In genomic region chr13:23849299-23849698, GRCm38 (mm10) we compare ENCODE assay signal across 26 mouse cellular contexts. TPM values are rescaled to one million over a fixed set of nuclear protein-coding genes. Genes with fewer than 3 reads are reported as not detected.
A peak's percentile ranks its signal among the peaks of the same experiment; 100 is the strongest.
DNase-seq lines count a peak whose midpoint lies in the region; ATAC-seq and TF ChIP-seq lines count a peak whose summit lies in the region.
"Had no signal": no experiment of that assay in that cellular context is flagged by ENCODE, and none has a peak within 500 bp of the region (broad histone marks: within the 10 kb centered on the region; RNA-seq: fewer than 3 reads in every experiment).

No protein-coding gene starts in this region.

- no peak for ATAC-seq in forebrain, embryonic 14.5 days
- ATAC-seq in forebrain, postnatal 0 days, result no peak
- no peak for ATAC-seq in liver, embryonic 16.5 days (ENCODE audit: low read depth)
- ATAC-seq in liver, embryonic 11.5 days (replicated peaks; ENCODE audit: low FRiP score), result no peak
- ATAC-seq: CD4-positive, CD25-positive, alpha-beta regulatory T cell, adult 4 months; hindbrain, embryonic 16.5 days had no signal

- H3K9me3 ChIP-seq in forebrain, embryonic 14.5 days (replicated peaks; ENCODE audit: control insufficient read depth, low read length), result no peaks in the 10 kb centered on the region
- no peaks in the 10 kb centered on the region for H3K9me3 ChIP-seq in forebrain, postnatal 0 days (ENCODE audit: low read length)
- H3K9me3 ChIP-seq in liver, embryonic 16.5 days (replicated peaks; ENCODE audit: control insufficient read depth, low read length), result no peaks in the 10 kb centered on the region
- no peaks in the 10 kb centered on the region for H3K9me3 ChIP-seq in liver, embryonic 11.5 days (ENCODE audit: control insufficient read depth, low read length)
- H3K9me3 ChIP-seq: embryonic facial prominence, embryonic 13.5 days; forebrain, embryonic 12.5 days; G1E; heart, embryonic 13.5 days; hindbrain, embryonic 12.5 days had no signal

- H3K27me3 ChIP-seq in forebrain, embryonic 14.5 days (replicated peaks; ENCODE audit: control insufficient read depth, insufficient read depth, low read length), result no peaks in the 10 kb centered on the region
- H3K27me3 ChIP-seq in forebrain, postnatal 0 days (ENCODE audit: insufficient read depth, low read length), result no peaks in the 10 kb centered on the region
- no peaks in the 10 kb centered on the region for H3K27me3 ChIP-seq in liver, embryonic 16.5 days (ENCODE audit: control insufficient read depth, insufficient read depth, low read depth, low read length)
- no peaks in the 10 kb centered on the region for H3K27me3 ChIP-seq in liver, embryonic 11.5 days (replicated peaks; ENCODE audit: control insufficient read depth, insufficient read depth, low read length)
- H3K27me3 ChIP-seq: embryonic facial prominence, embryonic 13.5 days; forebrain, embryonic 12.5 days; hindbrain, embryonic 12.5 days had no signal

- no peaks in the 10 kb centered on the region for H3K36me3 ChIP-seq in forebrain, embryonic 14.5 days (ENCODE audit: control insufficient read depth, insufficient read depth, low read length)
- no peaks in the 10 kb centered on the region for H3K36me3 ChIP-seq in forebrain, postnatal 0 days (ENCODE audit: insufficient read depth)
- no peaks in the 10 kb centered on the region for H3K36me3 ChIP-seq in liver, embryonic 16.5 days (ENCODE audit: control insufficient read depth, insufficient read depth)
- H3K36me3 ChIP-seq in liver, embryonic 11.5 days (ENCODE audit: control insufficient read depth, insufficient read depth, low read length), result no peaks in the 10 kb centered on the region
- H3K36me3 ChIP-seq: embryonic facial prominence, embryonic 13.5 days; forebrain, embryonic 12.5 days; G1E; heart, embryonic 13.5 days; hindbrain, embryonic 12.5 days had no signal

- H3K9ac ChIP-seq in forebrain, embryonic 14.5 days (ENCODE audit: low read length), result no peak overlapping the region
- H3K9ac ChIP-seq in forebrain, postnatal 0 days, result no peak overlapping the region
- H3K9ac ChIP-seq in liver, embryonic 16.5 days (ENCODE audit: low read depth, low read length), result no peak overlapping the region
- no peak overlapping the region for H3K9ac ChIP-seq in liver, embryonic 11.5 days (ENCODE audit: low read depth, low read length)
- H3K9ac ChIP-seq: embryonic facial prominence, embryonic 13.5 days; forebrain, embryonic 12.5 days; heart, embryonic 13.5 days; hindbrain, embryonic 12.5 days had no signal

- no peak overlapping the region for H3K4me3 ChIP-seq in forebrain, embryonic 14.5 days (ENCODE audit: low read depth, low read length)
- H3K4me3 ChIP-seq in forebrain, postnatal 0 days (ENCODE audit: low read depth, low read length), result no peak overlapping the region
- no peak overlapping the region for H3K4me3 ChIP-seq in left cerebral cortex, adult 2 months
- H3K4me3 ChIP-seq in liver, embryonic 16.5 days (ENCODE audit: low read depth, low read length), result no peak overlapping the region
- H3K4me3 ChIP-seq in liver, embryonic 11.5 days (ENCODE audit: low read depth, low read length), result no peak overlapping the region
- H3K4me3 ChIP-seq: embryonic facial prominence, embryonic 13.5 days; forebrain, embryonic 12.5 days; gastrocnemius, adult 2 months; heart, embryonic 13.5 days; hindbrain, embryonic 12.5 days had no signal

- H3K27ac ChIP-seq in forebrain, embryonic 14.5 days (ENCODE audit: low read depth, low read length), result no peak overlapping the region
- H3K27ac ChIP-seq in forebrain, postnatal 0 days (ENCODE audit: low read depth, low read length), result no peak overlapping the region
- no peak overlapping the region for H3K27ac ChIP-seq in left cerebral cortex, adult 2 months
- 0 out of 2 replicates have a peak overlapping the region, but pooled peaks have one; percentile 21 for H3K27ac ChIP-seq in liver, embryonic 16.5 days (ENCODE audit: low read length)
- H3K27ac ChIP-seq in liver, embryonic 11.5 days (ENCODE audit: low read depth, low read length), result no peak overlapping the region
- H3K27ac ChIP-seq: embryonic facial prominence, embryonic 13.5 days; forebrain, embryonic 12.5 days; gastrocnemius, adult 2 months; heart, embryonic 13.5 days; hindbrain, embryonic 12.5 days had no signal

- TF ChIP-seq CTCF in forebrain, postnatal 0 days (IDR thresholded peaks at IDR 0.05; ENCODE audit: low read depth), result no peak
- no peak for TF ChIP-seq CTCF in left cerebral cortex, adult 2 months (IDR thresholded peaks at IDR 0.05)

- intact Hi-C loops in left cerebral cortex, adult 2 months (cut with DNase I), result no loop called here

- peak; percentile 16 for DNase-seq in forebrain, embryonic 14.5 days (ENCODE audit: low spot score)
- DNase-seq in forebrain, postnatal 0 days, result no peak
- DNase-seq in left cerebral cortex, adult 18-20 months (ENCODE audit: low spot score in 2 of 2), result peak; percentile 11 to 26
- DNase-seq in left cerebral cortex, adult 2 months (ENCODE audit: extremely low spot score in 1 of 2, low spot score in 2 of 2), result no peak
- no peak for DNase-seq in liver, embryonic 11.5 days (ENCODE audit: low spot score)
- DNase-seq in telencephalon, adult 2 months (ENCODE audit: low read depth, low spot score), result peak; percentile 48
- DNase-seq: adrenal gland, adult 8-10 months; adrenal gland, postnatal 36 days; B cell, adult 2 months; cerebellum, adult 11-12 months; cerebellum, adult 9-10 months; cerebellum, postnatal 25 days; gastrocnemius, adult 2 months; gastrocnemius, postnatal 25 days; heart, postnatal 4 days had no signal

- no peak overlapping the region for H3K4me2 ChIP-seq in forebrain, embryonic 14.5 days (ENCODE audit: low read length)
- no peak overlapping the region for H3K4me2 ChIP-seq in forebrain, postnatal 0 days (ENCODE audit: low read depth)
- H3K4me2 ChIP-seq in liver, embryonic 16.5 days (ENCODE audit: low read depth, low read length), result no peak overlapping the region
- H3K4me2 ChIP-seq in liver, embryonic 11.5 days, result no peak overlapping the region
- H3K4me2 ChIP-seq: embryonic facial prominence, embryonic 13.5 days; forebrain, embryonic 12.5 days; heart, embryonic 13.5 days; hindbrain, embryonic 12.5 days had no signal

- 72% methylated on average over 2 of the region's 2 CpGs for WGBS in forebrain, embryonic 14.5 days
- WGBS in forebrain, postnatal 0 days, result 78% methylated on average over 2 of the region's 2 CpGs
- WGBS in liver, embryonic 16.5 days (ENCODE audit: insufficient replicate concordance), result 32% methylated on average over 2 of the region's 2 CpGs
- 59% methylated on average over 2 of the region's 2 CpGs for WGBS in liver, embryonic 11.5 days

- H3K4me1 ChIP-seq in forebrain, embryonic 14.5 days (ENCODE audit: control insufficient read depth, insufficient read depth, low read length), result no peaks in the 10 kb centered on the region
- no peaks in the 10 kb centered on the region for H3K4me1 ChIP-seq in forebrain, postnatal 0 days (ENCODE audit: insufficient read depth)
- no peaks in the 10 kb centered on the region for H3K4me1 ChIP-seq in liver, embryonic 16.5 days (ENCODE audit: control insufficient read depth, low read depth, low read length)
- no peaks in the 10 kb centered on the region for H3K4me1 ChIP-seq in liver, embryonic 11.5 days (replicated peaks; ENCODE audit: control insufficient read depth, insufficient read depth, low read length)
- H3K4me1 ChIP-seq: embryonic facial prominence, embryonic 13.5 days; forebrain, embryonic 12.5 days; heart, embryonic 13.5 days; hindbrain, embryonic 12.5 days had no signal

RNA-seq across cellular contexts. Expression of gene Slc17a3, which starts 10.1 kb away (rescaled TPM):
- polyA plus RNA-seq in forebrain, embryonic 14.5 days (2014; fragmentation: Nextera tagmentation; extraction: Ambion mirVana), result not detected in 2 replicates
- 0.10 TPM in 1 of 2 replicates, not detected in the other for total RNA-seq in forebrain, postnatal 0 days (2014; rRNA removed)
- not detected in 2 replicates for polyA plus RNA-seq in forebrain, postnatal 0 days (2015; fragmentation: Nextera tagmentation; extraction: Ambion mirVana)
- total RNA-seq in left cerebral cortex, adult 18-20 months (2021), result not detected
- total RNA-seq in left cerebral cortex, adult 2 months (2021), result not detected
- 7.9 and 9.2 TPM in 2 replicates for polyA plus RNA-seq in liver, embryonic 16.5 days (2015; fragmentation: Nextera tagmentation; extraction: Ambion mirVana)
- 0.36 and 0.43 TPM in 2 replicates for polyA plus RNA-seq in liver, embryonic 11.5 days (2014; fragmentation: Nextera tagmentation; extraction: Ambion mirVana)
- total RNA-seq: gastrocnemius, adult 2 months; gastrocnemius, postnatal 25 days; granulocyte monocyte progenitor cell, adult 5-6 weeks; heart, postnatal 4 days had no signal
- polyA plus RNA-seq: CD4-positive, CD25-positive, alpha-beta regulatory T cell, adult 4 months; cortical plate, adult 2 months; embryonic facial prominence, embryonic 13.5 days; forebrain, embryonic 12.5 days; G1E; heart, embryonic 13.5 days; heart, postnatal 0 days; hindbrain, embryonic 12.5 days; hindbrain, embryonic 16.5 days had no signal

RNA-seq across cellular contexts. Expression of gene Slc17a1, which starts 18.3 kb away (rescaled TPM):
- not detected in 2 replicates for polyA plus RNA-seq in forebrain, embryonic 14.5 days (2014; fragmentation: Nextera tagmentation; extraction: Ambion mirVana)
- 0.15 TPM in 1 of 2 replicates, not detected in the other for total RNA-seq in forebrain, postnatal 0 days (2014; rRNA removed)
- not detected in 2 replicates for polyA plus RNA-seq in forebrain, postnatal 0 days (2015; fragmentation: Nextera tagmentation; extraction: Ambion mirVana)
- total RNA-seq in left cerebral cortex, adult 18-20 months (2021), result not detected
- not detected for total RNA-seq in left cerebral cortex, adult 2 months (2021)
- 0.17 and 0.39 TPM in 2 replicates for polyA plus RNA-seq in liver, embryonic 16.5 days (2015; fragmentation: Nextera tagmentation; extraction: Ambion mirVana)
- polyA plus RNA-seq in liver, embryonic 11.5 days (2014; fragmentation: Nextera tagmentation; extraction: Ambion mirVana), result not detected in 2 replicates
- total RNA-seq: adrenal gland, adult 8-10 months; adrenal gland, postnatal 36 days; gastrocnemius, adult 2 months; gastrocnemius, postnatal 25 days; granulocyte monocyte progenitor cell, adult 5-6 weeks; heart, postnatal 4 days had no signal
- polyA plus RNA-seq: cortical plate, adult 2 months; embryonic facial prominence, embryonic 13.5 days; forebrain, embryonic 12.5 days; G1E; heart, embryonic 13.5 days; heart, postnatal 0 days; hindbrain, embryonic 12.5 days; hindbrain, embryonic 16.5 days had no signal

RNA-seq across cellular contexts. Expression of gene Slc17a2, which starts 42.5 kb away (rescaled TPM):
- polyA plus RNA-seq in forebrain, embryonic 14.5 days (2014; fragmentation: Nextera tagmentation; extraction: Ambion mirVana), result not detected in 2 replicates
- not detected in 2 replicates for total RNA-seq in forebrain, postnatal 0 days (2014; rRNA removed)
- polyA plus RNA-seq in forebrain, postnatal 0 days (2015; fragmentation: Nextera tagmentation; extraction: Ambion mirVana), result not detected in 2 replicates
- not detected for total RNA-seq in left cerebral cortex, adult 18-20 months (2021)
- total RNA-seq in left cerebral cortex, adult 2 months (2021), result not detected
- polyA plus RNA-seq in liver, embryonic 16.5 days (2015; fragmentation: Nextera tagmentation; extraction: Ambion mirVana), result 1.5 and 1.8 TPM in 2 replicates
- polyA plus RNA-seq in liver, embryonic 11.5 days (2014; fragmentation: Nextera tagmentation; extraction: Ambion mirVana), result 0.26 and 0.56 TPM in 2 replicates
- total RNA-seq: gastrocnemius, adult 2 months; gastrocnemius, postnatal 25 days; granulocyte monocyte progenitor cell, adult 5-6 weeks; heart, postnatal 4 days had no signal
- polyA plus RNA-seq: CD4-positive, CD25-positive, alpha-beta regulatory T cell, adult 4 months; cortical plate, adult 2 months; embryonic facial prominence, embryonic 13.5 days; forebrain, embryonic 12.5 days; G1E; heart, embryonic 13.5 days; heart, postnatal 0 days; hindbrain, embryonic 12.5 days; hindbrain, embryonic 16.5 days had no signal

Comparison
In these comparisons a context has a peak if more than half of its experiments do, and no peak if none do; other contexts are left out.
1. DNase-seq: peak in forebrain, embryonic 14.5 days (single experiment), left cerebral cortex, adult 18-20 months (2 of 2) and telencephalon, adult 2 months (single experiment); none in forebrain, postnatal 0 days (single experiment), left cerebral cortex, adult 2 months (0 of 2) and liver, embryonic 11.5 days (single experiment).